Mouse (Mus musculus) kidney, postnatal 14 days (tissue): ENCODE measurements around the gene Arap2.
A peak's percentile ranks its signal among the peaks of the same experiment; 100 is the strongest.

Source experiments
- DNase-seq: peaks from one replicate; pipeline ENCODE4 v3.0.0; 2022; ENCODE audit warnings: mixed read lengths

The Arap2 gene

DNA sequence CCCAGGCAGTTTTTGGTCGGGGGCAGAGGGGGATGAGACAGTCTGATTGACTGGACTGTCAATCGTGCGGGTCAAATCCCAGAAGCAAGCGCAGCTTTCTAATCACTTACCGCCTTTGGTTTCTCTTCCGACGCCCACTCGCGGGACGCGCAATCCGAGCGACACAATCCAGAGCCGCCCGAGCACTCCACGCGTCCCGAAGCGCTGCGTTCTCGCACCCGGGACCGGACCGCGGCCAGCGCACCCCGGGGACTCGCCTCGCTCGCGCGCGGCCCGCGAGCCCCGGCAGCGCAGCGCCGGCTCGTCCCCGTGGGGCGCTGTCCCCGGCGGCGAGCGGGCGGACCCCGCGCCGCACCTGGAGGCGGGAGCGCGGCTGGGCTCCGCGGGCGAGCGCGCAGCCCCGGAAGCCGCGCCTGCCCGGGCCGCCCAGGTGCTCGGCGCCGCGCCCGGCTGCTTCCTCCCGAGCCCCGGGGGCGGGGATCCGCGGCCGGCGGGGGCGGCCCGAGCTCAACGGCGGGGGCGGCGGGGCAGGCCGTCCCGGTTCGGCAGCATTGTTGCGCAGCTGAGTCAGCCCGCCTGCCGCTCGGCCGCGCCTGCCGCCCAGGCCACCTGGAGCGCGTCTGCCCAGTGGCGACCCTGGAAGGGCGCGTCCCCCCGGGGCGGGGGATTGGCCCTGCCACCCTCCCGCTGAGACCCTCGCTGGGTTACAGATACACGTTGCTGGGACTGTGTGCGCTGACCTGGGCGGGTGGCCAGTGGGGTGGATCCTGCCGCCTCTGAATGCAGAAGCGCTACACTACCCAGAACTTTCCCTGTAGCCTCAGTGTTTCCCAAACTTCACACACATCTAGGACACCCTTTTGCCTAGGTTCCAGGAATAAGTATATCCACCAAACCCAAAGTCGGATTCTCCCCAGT lies at the start of gene Arap2:
Arap2 (minus strand) TSS at position 376 of the 918 bp plus-strand sequence.
- DNase-seq: peak; percentile 86

DNA sequence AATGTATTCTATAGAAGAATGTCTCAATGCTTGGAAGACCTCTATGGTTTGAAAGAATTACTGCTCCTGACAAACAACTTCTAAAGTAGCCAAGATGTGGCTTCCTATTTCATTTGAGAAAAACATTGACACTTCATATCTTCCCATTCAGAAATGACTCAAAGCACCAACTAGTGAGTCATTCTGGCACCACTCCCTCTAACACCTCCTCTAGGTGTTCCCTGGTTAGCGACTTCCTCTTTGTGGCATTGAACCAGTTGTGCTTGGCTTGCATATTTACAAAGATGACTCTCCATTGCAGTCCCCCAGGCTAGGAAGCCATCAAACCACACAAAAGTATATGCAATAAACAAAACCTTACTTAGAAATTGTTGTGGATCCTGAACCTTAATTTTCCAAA lies 49.8 kb upstream of the Arap2 start:
- no peak for DNase-seq

DNA sequence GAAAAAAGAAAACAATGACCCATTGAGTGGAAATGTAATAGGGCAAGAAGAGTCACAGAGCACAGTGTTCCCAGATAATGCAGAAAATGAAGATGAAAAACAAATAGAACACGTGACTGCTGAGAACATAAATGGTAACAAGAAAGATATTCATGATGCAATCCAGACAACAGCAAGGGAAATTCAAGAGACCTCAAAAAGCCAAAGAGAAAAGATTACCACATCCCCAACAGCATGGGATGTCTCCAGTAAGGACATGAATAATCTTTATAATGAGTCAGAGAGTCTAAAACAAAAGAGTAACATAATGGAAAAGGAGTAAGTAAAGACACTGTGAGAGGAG lies 48.1 kb upstream of the Arap2 start:
- no peak for DNase-seq

DNA sequence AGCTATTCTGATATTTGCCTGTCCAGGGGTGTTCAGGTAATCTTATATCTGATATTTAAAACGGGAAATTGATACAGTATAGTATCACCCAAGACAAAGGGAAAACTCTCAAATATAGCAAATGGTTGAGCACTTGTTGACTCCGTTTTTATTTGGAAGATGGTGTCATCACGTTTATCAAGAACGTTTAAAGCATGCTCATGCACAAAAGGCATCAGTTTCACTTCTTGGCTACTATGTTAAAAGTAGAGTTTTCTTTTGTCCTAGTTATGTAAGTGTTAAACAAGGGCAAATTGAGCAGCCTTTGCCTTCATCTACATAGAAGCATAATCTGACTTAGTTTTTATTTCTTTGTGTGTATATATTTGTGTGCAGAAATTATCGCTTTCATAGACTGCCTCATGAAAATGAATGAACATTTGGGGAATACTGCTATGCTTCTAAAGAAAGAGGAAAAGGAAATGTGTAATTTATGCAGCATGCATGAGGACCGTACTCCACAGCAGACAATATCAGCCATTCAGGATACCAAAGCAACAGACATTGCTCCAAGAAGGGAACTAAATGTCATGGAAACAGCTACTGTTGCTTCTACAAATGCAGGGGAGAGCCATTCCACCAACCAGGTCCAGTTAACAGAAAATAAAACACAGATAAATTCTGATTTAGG lies 47.6 kb upstream of the Arap2 start, which contains the start of gene Dthd1:
Dthd1 (plus strand) TSS at position 422 of the 670 bp plus-strand sequence.
- no peak for DNase-seq

DNA sequence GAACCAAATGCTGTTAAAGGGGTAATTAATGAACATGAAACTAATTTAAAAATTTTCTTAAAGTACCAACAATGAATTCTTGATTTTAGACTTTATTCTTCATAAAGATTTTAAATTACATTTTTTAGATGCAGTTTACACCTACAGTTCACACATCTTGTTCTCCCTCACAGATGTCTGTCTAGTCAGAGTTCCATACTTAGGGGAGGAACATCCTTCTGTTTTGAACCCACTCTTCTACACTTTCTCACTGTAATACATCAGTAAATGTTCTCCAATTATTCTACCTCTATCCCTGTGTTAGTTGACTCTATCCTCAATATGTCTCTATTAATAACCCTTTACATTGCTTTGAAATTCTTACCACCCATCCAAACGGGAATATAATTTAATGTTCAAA lies 26.8 kb upstream of the Arap2 start:
- no peak for DNase-seq

GRCm38 (mm10) chr5:62790921-62791564 lies 25.1 kb upstream of the Arap2 start:
- DNase-seq: no peak

GRCm38 (mm10) chr5:62786809-62787208 lies 20.9 kb upstream of the Arap2 start:
- no peak for DNase-seq

- no peak for DNase-seq
Measured at GRCm38 (mm10) chr5:62778682-62779081, 12.7 kb upstream of the Arap2 start.

- DNase-seq: no peak
Measured at GRCm38 (mm10) chr5:62777804-62778203, 11.8 kb upstream of the Arap2 start.

- DNase-seq: no peak
Measured at GRCm38 (mm10) chr5:62771775-62772599, 6.0 kb upstream of the Arap2 start.

- no peak for DNase-seq
Measured at GRCm38 (mm10) chr5:62765459-62765783, 538 bp downstream of the Arap2 start.

- DNase-seq: no peak
Measured at GRCm38 (mm10) chr5:62764161-62764560, 1.8 kb downstream of the Arap2 start.

DNA sequence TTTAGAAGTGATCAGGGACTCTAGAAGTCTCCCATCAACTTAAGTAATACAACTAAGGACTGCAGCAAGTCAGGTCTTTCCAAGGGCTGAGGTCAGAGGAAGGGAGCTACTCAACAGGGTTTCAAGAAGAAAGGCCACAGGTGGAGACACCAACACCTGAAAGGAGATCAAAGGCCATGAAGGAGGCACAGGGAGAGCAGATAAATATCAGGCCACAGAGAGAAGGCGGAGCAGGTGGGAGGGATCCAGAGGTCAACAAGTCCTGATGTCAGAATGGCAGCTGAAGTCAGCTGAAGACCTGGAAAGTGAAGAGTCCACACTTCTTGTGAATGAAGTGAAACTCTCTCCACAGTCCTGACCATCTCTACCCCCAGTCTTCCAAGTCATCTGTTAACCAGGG lies 2.9 kb downstream of the Arap2 start:
- no peak for DNase-seq

DNA sequence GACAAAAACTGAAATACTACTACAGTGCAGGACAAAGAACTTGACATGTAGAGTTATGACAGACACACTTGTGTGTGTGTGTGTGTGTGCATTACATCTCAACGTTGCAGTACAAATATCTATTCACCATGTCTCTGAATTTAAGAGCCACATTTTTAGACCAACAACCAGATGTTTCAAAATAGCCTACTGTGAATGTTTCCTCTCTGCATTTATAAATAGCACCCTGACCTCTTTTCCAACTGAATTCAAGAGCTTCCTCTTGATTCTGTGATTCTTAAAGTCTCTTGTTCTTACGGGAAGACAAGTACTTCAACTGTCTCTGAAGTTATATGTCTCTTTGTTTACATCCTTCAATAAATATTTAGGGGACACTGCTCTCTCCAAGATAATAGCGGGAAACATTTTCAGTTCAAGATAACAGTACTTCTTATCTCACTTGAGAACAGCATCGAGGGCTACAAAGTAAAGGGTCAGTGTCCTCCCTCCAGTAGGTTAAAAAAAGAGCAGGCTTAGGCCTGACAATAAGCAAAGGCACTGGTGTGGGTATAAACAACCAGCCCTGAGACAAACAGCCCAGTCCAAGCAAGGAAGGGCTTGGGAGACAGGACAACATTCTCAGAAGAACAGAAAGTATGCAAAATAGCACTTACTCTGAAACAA lies 3.5 kb downstream of the Arap2 start:
- no peak for DNase-seq

DNA sequence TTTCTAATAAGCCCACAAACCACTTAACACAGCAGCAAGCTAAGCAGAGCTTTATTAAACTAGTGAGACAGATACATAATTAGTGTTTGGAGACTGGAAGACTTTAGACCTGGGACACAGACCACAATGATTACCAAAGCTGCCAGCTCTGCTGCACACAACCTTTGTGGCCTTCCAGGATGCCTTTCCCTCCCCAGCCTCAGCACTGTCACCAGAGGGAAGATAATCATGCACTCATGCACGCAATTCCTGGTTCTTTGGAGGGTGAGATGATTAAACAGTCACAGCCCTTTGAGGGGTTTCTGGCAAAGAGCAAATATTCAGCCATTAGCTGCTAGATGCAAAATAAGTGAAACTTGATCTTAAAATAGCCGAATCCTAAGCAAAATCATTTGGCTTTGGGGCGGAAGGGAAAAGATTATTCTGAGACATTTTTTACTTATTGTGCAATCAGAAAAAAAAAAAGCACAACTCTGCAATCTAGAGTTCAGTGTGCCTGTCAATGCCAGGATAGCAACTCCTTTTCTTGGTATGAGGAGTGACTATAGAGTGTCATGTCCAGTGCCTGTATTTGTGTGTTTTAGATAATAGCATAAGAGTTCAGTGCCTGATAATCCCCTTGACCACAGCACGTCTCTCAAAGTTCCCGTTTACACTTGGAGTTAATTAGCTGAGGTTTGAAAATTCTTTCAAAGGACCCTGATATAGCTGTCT lies 5.0 kb downstream of the Arap2 start:
- no peak for DNase-seq

- DNase-seq: no peak
Measured at GRCm38 (mm10) chr5:62755808-62756527, 10.0 kb downstream of the Arap2 start.

GRCm38 (mm10) chr5:62752934-62753333 lies 13.0 kb downstream of the Arap2 start:
- DNase-seq: no peak

DNA sequence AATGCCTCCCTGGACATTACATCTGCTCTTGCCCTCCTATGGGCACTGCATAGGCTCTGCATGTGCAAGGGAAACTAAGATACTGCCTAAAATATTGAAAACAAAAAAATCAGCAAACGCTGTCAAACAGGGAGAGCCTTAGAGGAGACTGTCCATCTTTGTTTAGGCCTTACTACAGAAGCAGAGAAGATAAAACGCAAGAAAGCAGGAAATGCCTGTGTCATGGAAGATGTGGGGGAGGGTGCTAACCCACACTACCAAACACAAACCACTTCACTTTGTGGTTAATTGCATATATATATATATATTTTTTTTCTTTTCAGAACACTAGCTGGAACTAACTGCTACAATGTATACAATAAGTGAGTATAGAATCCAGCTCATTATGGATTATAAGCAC lies 14.3 kb downstream of the Arap2 start:
- DNase-seq: no peak

DNA sequence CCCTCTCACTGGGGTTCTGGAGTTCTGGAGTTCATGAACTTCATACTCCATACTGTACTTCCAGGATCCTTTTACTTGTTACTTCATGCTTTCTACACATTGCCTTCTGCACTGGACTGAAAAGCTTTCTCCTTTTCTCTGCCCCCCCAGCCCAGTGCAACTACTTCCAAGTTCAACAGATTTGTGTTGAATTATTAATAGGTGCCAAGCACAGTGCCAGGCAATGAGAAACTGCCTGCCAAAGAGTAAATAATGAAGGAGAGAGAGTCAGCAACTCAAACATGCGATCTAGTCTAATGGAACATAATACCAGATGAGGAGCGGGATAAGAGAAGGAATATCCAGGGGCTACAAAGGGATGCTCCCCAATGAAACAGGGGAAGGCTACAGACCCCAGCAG lies 17.8 kb downstream of the Arap2 start:
- DNase-seq: no peak

DNA sequence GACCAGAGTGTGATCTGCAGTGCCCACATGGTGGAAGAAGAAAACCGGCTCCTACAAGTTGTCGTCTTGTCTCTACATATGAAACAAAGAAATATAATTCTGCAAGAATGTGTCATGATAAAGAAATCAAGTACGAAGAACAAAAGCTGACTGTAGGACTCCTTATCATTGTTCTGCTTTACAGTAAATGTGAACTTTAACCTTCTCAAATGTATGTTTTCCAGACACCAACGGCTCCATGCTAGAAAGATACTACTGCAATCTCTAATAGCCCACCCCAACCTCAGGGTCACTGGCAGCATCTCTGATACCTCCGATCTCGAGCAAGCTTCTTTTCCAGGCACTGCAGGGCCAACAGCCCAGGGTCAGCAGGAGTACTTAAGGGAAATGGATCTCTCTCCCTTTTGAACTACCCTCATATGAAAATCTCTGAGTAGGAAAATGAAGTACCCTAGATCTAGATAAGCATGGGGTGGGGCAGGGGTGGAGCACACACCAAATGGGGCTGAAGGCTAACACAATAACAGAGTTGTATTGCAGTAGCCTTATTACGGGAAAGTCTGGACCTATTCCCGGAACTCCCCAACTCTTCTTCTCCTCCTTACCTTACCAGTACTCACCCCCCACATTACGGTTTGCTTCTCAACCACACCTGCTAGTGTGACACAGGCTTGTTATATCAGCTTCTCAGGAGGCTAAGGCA lies 22.6 kb downstream of the Arap2 start:
- DNase-seq: no peak
